Mouse (Mus musculus) heart, postnatal 14 days (tissue): Measurements from ENCODE around the gene Eif4g3. TPM values are rescaled to one million over a fixed set of nuclear protein-coding genes. Genes with fewer than 3 reads are reported as not detected.

Experiments used
- DNase-seq, 2 experiments: peaks; one replicate each; pipeline ENCODE4 v3.0.0; 2021 to 2022
- intact Hi-C: fragments of 180-260 bp; cut with DNase I; formaldehyde crosslinking; loops from one replicate; pipeline ENCODE4 v1.15.1; 2025
- total RNA-seq, 2 experiments: library from RNA; stranded (reverse); gene quantifications; 2 replicates each; pipeline ENCODE4 v1.2.3; 2021

Gene Eif4g3
- total RNA-seq, 2 experiments from 2014 or later = 58.6 to 59.5 TPM

- no peak for DNase-seq
- intact Hi-C loops = no loop called here
These were observed 144.5 kb downstream of the Eif4g3 start for GRCm38 (mm10) chr4:138137336-138137735.

DNA sequence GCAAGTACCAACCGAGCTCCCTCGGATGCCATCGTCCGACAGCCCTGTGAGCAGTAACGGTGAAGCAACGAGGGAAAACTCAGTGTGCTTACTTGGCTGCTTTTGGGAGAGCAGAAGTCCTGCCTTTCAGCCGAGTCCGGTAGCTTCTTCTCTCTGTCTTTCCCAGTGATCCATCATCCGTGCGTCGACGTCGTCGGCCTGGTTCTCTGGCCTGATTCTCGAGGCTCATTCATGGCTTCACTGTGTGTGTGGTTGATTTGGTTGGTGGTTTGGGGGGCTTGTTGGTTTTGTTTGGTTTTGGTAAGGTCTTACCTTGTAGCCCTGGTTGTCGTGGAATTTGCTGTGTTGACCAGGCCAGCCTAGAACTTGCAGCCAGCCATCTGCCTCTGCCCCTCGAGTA, 145.0 kb downstream of the Eif4g3 start:
- intact Hi-C loops = no loop called here
- DNase-seq = no peak

GRCm38 (mm10) chr4:138138219-138138618, 145.4 kb downstream of the Eif4g3 start:
- peak in 1 of 2 experiments; percentile 28 for DNase-seq
- intact Hi-C loops = no loop called here

DNA sequence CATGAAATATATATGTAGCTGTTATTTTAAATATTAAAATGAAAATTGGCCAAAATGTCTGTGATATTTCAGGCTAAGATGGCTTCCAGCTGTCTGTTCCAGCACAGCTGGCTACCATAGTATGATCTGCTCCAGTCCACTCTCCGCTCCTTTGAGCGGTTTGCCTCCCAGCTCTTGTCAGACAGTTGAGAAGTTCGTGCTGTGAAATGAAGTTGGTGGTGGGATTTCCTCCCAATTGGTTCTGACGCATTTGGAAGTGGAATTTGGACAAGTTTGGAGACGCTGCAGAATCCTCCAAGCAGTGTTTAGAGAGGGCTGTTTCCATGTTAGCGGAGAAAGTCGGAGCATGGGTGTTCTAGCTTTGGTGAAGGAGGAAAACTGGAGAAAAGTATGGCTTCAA, 148.5 kb downstream of the Eif4g3 start:
- intact Hi-C loops = no loop called here
- DNase-seq = peak in 1 of 2 experiments; percentile 30

DNA sequence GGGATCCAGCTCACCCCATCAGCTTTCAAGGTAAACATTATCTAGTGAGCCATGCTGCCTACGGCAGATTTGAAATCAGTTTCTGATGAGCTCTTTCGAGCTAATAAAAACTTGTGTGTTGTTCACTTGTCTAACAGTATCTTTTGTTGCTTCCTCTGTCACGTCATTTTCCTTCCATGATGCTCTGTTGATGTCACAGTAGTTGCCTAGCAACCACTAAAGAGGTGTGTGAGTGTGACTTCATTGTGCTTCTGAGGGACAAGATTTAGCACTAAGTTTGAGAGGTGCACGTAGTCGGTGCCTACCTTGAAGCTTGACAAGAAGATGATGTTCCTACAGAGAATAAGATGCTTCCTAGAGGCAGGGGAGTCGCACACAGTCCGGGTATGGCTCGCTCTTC, 154.4 kb downstream of the Eif4g3 start:
- intact Hi-C loops = no loop called here
- DNase-seq = no peak

DNA sequence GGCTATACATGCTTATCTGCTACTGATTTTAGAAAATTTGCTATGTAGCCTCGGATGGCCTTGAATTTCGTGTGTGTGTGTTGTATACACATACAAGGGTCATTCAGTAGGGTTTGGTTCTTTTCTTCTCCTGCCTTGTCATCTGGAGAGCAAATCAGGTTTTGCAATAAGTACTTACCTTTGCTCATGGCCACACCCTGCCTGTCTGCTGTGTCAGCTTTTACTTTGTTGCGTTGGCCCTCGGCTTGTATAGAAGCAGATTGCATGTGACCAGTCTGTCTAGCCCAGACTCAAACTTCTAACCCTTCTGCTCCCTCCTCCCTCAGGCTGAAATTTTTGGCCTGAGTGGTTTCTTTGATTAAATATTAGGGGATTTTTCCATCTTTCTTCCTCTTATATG, 157.2 kb downstream of the Eif4g3 start:
- intact Hi-C loops = no loop called here
- DNase-seq = no peak

- DNase-seq = no peak
These were observed 158.4 kb downstream of the Eif4g3 start for GRCm38 (mm10) chr4:138151226-138151625.

DNA sequence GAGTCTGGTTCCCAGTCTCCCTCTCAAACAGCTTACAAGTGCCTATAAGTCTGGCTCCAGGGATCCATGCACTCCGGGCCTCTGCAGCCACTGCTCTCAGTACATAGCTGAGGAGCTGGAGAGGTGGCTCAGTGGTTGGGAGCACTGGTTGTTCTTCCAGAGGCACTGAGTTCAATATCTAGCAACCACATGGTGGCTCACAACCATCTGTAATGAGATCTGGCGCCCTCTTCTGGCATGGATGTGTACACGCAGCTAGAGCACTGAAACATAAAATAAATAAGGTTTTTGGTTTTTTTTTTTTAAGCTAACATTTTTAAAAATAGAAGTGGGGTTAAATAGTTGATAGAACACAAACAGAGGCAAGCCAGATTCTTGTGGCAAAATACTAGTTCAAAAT, 161.2 kb downstream of the Eif4g3 start:
- intact Hi-C loops = no loop called here
- DNase-seq = peak; percentile 43 to 58

More at GRCm38 (mm10) chr4:138151226-138151625, 158.4 kb downstream of the Eif4g3 start:
- intact Hi-C loops = no loop called here

GRCm38 (mm10) chr4:138160918-138161317, 168.1 kb downstream of the Eif4g3 start:
- DNase-seq = no peak
- intact Hi-C loops = no loop called here

- intact Hi-C loops = no loop called here
- DNase-seq = no peak
These were observed 168.7 kb downstream of the Eif4g3 start for GRCm38 (mm10) chr4:138161550-138161949.

DNA sequence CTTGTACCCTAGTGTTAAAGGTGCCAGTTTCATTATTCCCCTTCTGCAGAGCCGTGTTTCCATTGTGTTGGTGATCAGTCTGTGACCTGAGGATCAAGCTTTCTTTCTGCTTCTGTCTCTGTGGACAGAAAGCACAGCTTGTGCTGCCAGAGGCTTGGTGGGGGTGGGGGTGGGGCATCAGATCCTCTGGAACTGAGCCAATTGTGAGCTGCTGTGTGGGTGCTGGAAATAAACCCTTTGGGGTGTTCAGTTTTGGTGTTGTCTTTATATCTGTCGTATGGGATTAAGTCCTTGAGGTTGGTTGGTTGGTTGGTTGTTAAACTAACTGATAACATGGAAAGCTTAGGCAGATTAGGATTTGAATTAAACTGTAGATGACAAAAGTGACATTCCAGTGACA, 171.0 kb downstream of the Eif4g3 start:
- intact Hi-C loops = no loop called here
- no peak for DNase-seq

DNA sequence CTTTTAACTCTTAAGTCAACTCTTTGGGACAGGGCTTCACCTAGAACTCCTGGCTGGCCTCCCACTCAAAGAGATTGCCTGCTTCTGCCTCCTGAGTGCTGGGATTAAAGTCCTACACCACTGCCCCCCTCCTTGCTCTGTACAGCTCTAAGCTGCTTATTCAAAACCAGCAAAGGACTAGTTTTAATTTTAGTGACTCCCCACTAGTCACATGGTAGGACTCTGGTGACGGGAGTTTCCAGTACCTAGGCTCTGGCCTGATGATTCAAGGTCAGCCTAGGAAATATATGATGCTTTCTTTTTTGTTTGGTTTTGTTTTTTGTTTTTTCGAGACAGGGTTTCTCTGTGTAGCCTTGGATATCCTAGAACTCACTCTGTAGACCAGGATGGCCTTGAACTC, 172.0 kb downstream of the Eif4g3 start:
- no peak for DNase-seq
- intact Hi-C loops = no loop called here

DNA sequence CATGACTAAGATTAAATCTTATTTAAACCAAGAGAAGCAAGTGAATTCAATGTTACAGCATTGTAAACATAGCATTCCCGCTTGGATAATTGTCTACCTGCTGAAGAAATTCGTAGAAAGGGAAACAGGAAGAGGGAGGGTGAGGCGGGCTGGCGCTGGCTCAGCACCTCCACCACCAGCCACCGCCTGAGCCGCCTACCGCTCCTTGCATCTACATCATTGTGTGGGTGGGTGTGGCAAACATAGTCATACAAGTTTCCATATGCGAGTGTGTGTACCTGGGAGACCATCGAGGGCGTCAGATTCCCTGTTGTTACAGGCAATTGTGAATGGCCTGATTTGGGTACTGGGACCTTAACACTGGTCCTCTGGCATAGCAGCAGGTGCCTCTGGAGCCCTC, 173.7 kb downstream of the Eif4g3 start:
- no peak for DNase-seq
- intact Hi-C loops = no loop called here

- DNase-seq = no peak
- intact Hi-C loops = no loop called here
These were observed 175.3 kb downstream of the Eif4g3 start for GRCm38 (mm10) chr4:138168162-138168561.

- DNase-seq = no peak
- intact Hi-C loops = no loop called here
These were observed 176.6 kb downstream of the Eif4g3 start for GRCm38 (mm10) chr4:138169420-138169819.

- intact Hi-C loops = no loop called here
- no peak for DNase-seq
These were observed 179.9 kb downstream of the Eif4g3 start for GRCm38 (mm10) chr4:138172686-138173085.

DNA sequence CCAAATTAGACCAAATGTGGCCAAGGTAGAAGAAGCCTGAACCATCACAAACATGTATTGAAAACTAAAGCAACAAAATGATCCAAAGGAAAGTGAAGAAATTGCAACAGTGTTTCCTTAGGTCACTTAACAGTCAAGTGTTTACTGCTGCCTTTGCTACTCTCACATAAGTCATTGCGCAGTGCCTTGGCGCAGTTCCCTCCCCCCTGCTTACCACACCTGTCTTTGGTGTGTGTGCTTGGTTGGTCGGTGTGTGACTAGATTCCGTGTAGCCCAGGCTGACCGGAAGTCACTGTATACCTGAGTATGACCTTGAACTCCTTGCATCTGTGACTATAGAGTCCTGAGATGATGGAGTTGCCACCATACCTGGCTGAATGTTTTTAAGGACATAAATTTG, 186.6 kb downstream of the Eif4g3 start:
- no peak for DNase-seq
- intact Hi-C loops = no loop called here

DNA sequence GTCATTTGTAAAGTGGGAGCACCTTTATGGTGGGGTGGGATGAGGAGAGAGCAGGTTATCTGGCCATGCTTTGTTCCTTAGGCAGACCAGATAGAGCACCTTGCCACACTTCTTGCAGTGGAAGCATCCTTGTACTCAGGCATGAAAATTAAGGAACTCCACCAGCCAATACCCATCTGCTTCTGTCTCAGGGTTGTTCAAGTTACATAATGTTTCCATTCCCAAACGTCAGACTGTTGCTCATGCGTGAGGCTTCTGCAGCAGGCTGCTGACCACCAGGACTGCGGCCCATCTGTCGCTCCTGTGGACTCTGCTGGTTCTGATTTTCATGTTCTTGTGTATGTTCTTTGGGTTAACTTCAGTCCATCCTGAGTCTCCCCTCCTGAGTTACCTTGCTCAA, 187.9 kb downstream of the Eif4g3 start:
- DNase-seq = no peak
- intact Hi-C loops = no loop called here

DNA sequence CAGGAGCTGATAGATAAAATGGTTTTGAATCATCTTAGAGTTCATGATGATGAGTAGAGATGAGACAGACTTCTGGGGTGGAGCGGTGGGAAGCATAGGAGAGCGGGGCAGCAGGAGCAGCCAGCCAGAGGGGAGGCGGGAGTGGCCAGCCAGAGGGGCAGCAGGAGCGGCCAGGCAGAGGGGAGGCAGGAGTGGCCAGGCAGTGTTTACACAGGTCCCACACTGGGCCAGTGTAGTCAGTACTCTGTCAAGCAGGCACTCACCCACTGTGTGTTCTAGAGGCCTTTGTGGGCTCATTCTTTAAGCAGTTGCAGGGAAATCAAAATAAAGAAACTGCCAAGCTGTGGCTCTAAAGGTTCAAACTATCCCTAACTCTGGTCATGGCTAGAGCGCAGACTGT, 191.2 kb downstream of the Eif4g3 start:
- DNase-seq = no peak
- intact Hi-C loops = no loop called here

GRCm38 (mm10) chr4:138184573-138184981, 191.8 kb downstream of the Eif4g3 start:
- intact Hi-C loops = no loop called here
- DNase-seq = no peak

- intact Hi-C loops = no loop called here
- no peak for DNase-seq
These were observed 193.1 kb downstream of the Eif4g3 start for GRCm38 (mm10) chr4:138185961-138186360.

- no peak for DNase-seq
- intact Hi-C loops = no loop called here
These were observed 195.2 kb downstream of the Eif4g3 start for GRCm38 (mm10) chr4:138187995-138188394.

- DNase-seq = no peak
- intact Hi-C loops = no loop called here
These were observed 199.7 kb downstream of the Eif4g3 start for GRCm38 (mm10) chr4:138192561-138192960.
